ENCODE assay signal across 8 mouse cellular contexts in genomic region chr1:180812463-180813408, GRCm38 (mm10). TPM values are rescaled to one million over a fixed set of nuclear protein-coding genes. Genes with fewer than 3 reads are reported as not detected.
A peak's percentile ranks its signal among the peaks of the same experiment; 100 is the strongest.
DNase-seq lines count a peak whose midpoint lies in the region; ATAC-seq and TF ChIP-seq lines count a peak whose summit lies in the region.

No protein-coding gene starts in this region.

- no peaks in the 10 kb centered on the region for H3K9me3 ChIP-seq in erythroblast, embryonic 14.5 days (ENCODE audit: control insufficient read depth, low read length)
- no peaks in the 10 kb centered on the region for H3K9me3 ChIP-seq in heart, embryonic 14.5 days (ENCODE audit: control insufficient read depth, low read length)
- no peaks in the 10 kb centered on the region for H3K9me3 ChIP-seq in kidney, postnatal 0 days (replicated peaks; ENCODE audit: low read length)
- H3K9me3 ChIP-seq in midbrain, postnatal 0 days (ENCODE audit: low read length), result no peaks in the 10 kb centered on the region

- peaks cover 39% of the 10 kb centered on the region for H3K36me3 ChIP-seq in C2C12 (ENCODE audit: control insufficient read depth, insufficient read depth)
- peaks cover 48% of the 10 kb centered on the region for H3K36me3 ChIP-seq in erythroblast, embryonic 14.5 days (ENCODE audit: control insufficient read depth)
- peaks cover 38% of the 10 kb centered on the region for H3K36me3 ChIP-seq in heart, embryonic 14.5 days (ENCODE audit: control insufficient read depth, insufficient read depth, low read length)
- peaks cover 14% of the 10 kb centered on the region; the same call in 1 of the 2 replicates for H3K36me3 ChIP-seq in kidney, postnatal 0 days (ENCODE audit: insufficient read depth, low read length)
- H3K36me3 ChIP-seq in liver, adult 2 months (ENCODE audit: control insufficient read depth, insufficient read depth, low read length), result peaks cover 25% of the 10 kb centered on the region
- 0 out of 2 replicates have a peak, but pooled peaks cover 7% of the 10 kb centered on the region for H3K36me3 ChIP-seq in midbrain, postnatal 0 days (ENCODE audit: insufficient read depth, low read length)

- peak overlapping the region; percentile 96 for H3K27ac ChIP-seq in bone marrow macrophage, adult 2 months (ENCODE audit: insufficient read depth, low read depth, low read length)
- peak overlapping the region; percentile 100 for H3K27ac ChIP-seq in heart, embryonic 14.5 days (replicated peaks in 1 of 2; ENCODE audit: control insufficient read depth in 1 of 2, insufficient read depth in 1 of 2, low read depth in 2 of 2, low read length in 2 of 2)
- peak overlapping the region; percentile 100 for H3K27ac ChIP-seq in kidney, postnatal 0 days
- peak overlapping the region; percentile 96 for H3K27ac ChIP-seq in liver, adult 2 months (replicated peaks; ENCODE audit: insufficient read depth, low read depth, low read length)
- peak overlapping the region; percentile 100 for H3K27ac ChIP-seq in midbrain, postnatal 0 days (ENCODE audit: low read depth, low read length)

- peak overlapping the region; percentile 100 for H3K9ac ChIP-seq in heart, embryonic 14.5 days (ENCODE audit: low read length)
- H3K9ac ChIP-seq in kidney, postnatal 0 days (ENCODE audit: low read depth, low read length), result peak overlapping the region; percentile 100
- H3K9ac ChIP-seq in liver, adult 2 months (ENCODE audit: low read depth, low read length), result peak overlapping the region; percentile 99
- peak overlapping the region; percentile 88 for H3K9ac ChIP-seq in midbrain, postnatal 0 days (replicated peaks; ENCODE audit: low read length, poor library complexity, severe bottlenecking)

- peaks cover 56% of the 10 kb centered on the region for H3K79me2 ChIP-seq in C2C12 (ENCODE audit: control insufficient read depth, insufficient read depth)
- peaks cover 3% of the 10 kb centered on the region; the same call in 1 of the 2 replicates for H3K79me2 ChIP-seq in liver, adult 2 months (ENCODE audit: control insufficient read depth, insufficient read depth, low read length)

- peak overlapping the region; percentile 82 for H3K4me3 ChIP-seq in C2C12 (ENCODE audit: insufficient read depth, poor library complexity, severe bottlenecking)
- H3K4me3 ChIP-seq in bone marrow macrophage, adult 2 months (ENCODE audit: insufficient read depth, low read length), result peak overlapping the region; percentile 99
- peak overlapping the region; percentile 99 for H3K4me3 ChIP-seq in erythroblast, embryonic 14.5 days (replicated peaks)
- peak overlapping the region; percentile 98 to 100 for H3K4me3 ChIP-seq in heart, embryonic 14.5 days (ENCODE audit: control insufficient read depth in 1 of 2, insufficient read depth in 1 of 2, low read depth in 1 of 2, low read length in 2 of 2)
- peak overlapping the region; percentile 98 for H3K4me3 ChIP-seq in kidney, postnatal 0 days (replicated peaks; ENCODE audit: low read depth, low read length)
- peak overlapping the region; percentile 98 for H3K4me3 ChIP-seq in liver, adult 2 months (ENCODE audit: insufficient read depth, low read depth, low read length)
- peak overlapping the region; percentile 57 for H3K4me3 ChIP-seq in midbrain, postnatal 0 days (ENCODE audit: low read depth, low read length)

- peaks cover 19% of the 10 kb centered on the region for H3K4me1 ChIP-seq in bone marrow macrophage, adult 2 months (ENCODE audit: control insufficient read depth, insufficient read depth, low read length)
- H3K4me1 ChIP-seq in erythroblast, embryonic 14.5 days (ENCODE audit: control insufficient read depth), result peaks cover 66% of the 10 kb centered on the region
- peaks cover 3 to 35% of the 10 kb centered on the region in 2 experiments; a peak in 3 of 4 replicates for H3K4me1 ChIP-seq in heart, embryonic 14.5 days (ENCODE audit: control insufficient read depth in 2 of 2, insufficient read depth in 2 of 2, low read length in 2 of 2)
- peaks cover 12% of the 10 kb centered on the region; the same call in 1 of the 2 replicates for H3K4me1 ChIP-seq in kidney, postnatal 0 days (replicated peaks; ENCODE audit: insufficient read depth, low read length)
- no peaks in the 10 kb centered on the region for H3K4me1 ChIP-seq in liver, adult 2 months (ENCODE audit: control insufficient read depth, insufficient read depth, low read length)
- peaks cover 3% of the 10 kb centered on the region; the same call in 1 of the 2 replicates for H3K4me1 ChIP-seq in midbrain, postnatal 0 days (ENCODE audit: insufficient read depth, low read length)

- peak overlapping the region; percentile 60 for H3K4me2 ChIP-seq in heart, embryonic 14.5 days (ENCODE audit: low read length)
- H3K4me2 ChIP-seq in kidney, postnatal 0 days (ENCODE audit: low read length), result peak overlapping the region; percentile 45
- peak overlapping the region; percentile 39 for H3K4me2 ChIP-seq in midbrain, postnatal 0 days (ENCODE audit: low read depth, low read length, poor library complexity, severe bottlenecking)

- no peak for TF ChIP-seq POLR2A in bone marrow macrophage, adult 2 months (IDR thresholded peaks at IDR 0.05; ENCODE audit: borderline replicate concordance, low read depth, low read length)
- TF ChIP-seq POLR2A in liver, adult 2 months (IDR thresholded peaks at IDR 0.05; ENCODE audit: extremely low read depth, insufficient read depth, low read length), result no peak

- peaks cover 49% of the 10 kb centered on the region for H3K79me3 ChIP-seq in C2C12 (ENCODE audit: low read depth)

- peak overlapping the region; percentile 99 for H3ac ChIP-seq in C2C12 (ENCODE audit: control insufficient read depth, insufficient read length, low read depth)

- H3K27me3 ChIP-seq in C2C12 (ENCODE audit: control insufficient read depth, insufficient read depth, insufficient read length), result no peaks in the 10 kb centered on the region
- H3K27me3 ChIP-seq in erythroblast, embryonic 14.5 days (ENCODE audit: control insufficient read depth), result no peaks in the 10 kb centered on the region
- no peaks in the 10 kb centered on the region for H3K27me3 ChIP-seq in heart, embryonic 14.5 days (ENCODE audit: control insufficient read depth, insufficient read depth, low read length)
- no peaks in the 10 kb centered on the region for H3K27me3 ChIP-seq in kidney, postnatal 0 days (ENCODE audit: insufficient read depth, low read length)
- no peaks in the 10 kb centered on the region for H3K27me3 ChIP-seq in liver, adult 2 months (ENCODE audit: control insufficient read depth, insufficient read depth, low read length)
- no peaks in the 10 kb centered on the region for H3K27me3 ChIP-seq in midbrain, postnatal 0 days (ENCODE audit: insufficient read depth, low read length)

- under 1% methylated on average over 71 of the region's 71 CpGs for WGBS in heart, embryonic 14.5 days
- under 1% methylated on average over 71 of the region's 71 CpGs for WGBS in kidney, postnatal 0 days
- under 1% methylated on average over 71 of the region's 71 CpGs for WGBS in liver, adult 2 months
- under 1% methylated on average over 71 of the region's 71 CpGs for WGBS in midbrain, postnatal 0 days

- no peak for TF ChIP-seq CTCF in C2C12 (IDR thresholded peaks at IDR 0.05; ENCODE audit: control insufficient read depth, insufficient read depth, insufficient read length)
- no peak for TF ChIP-seq CTCF in bone marrow macrophage, adult 2 months (IDR thresholded peaks at IDR 0.05; ENCODE audit: low read depth, low read length)
- no peak for TF ChIP-seq CTCF in kidney, postnatal 0 days (IDR thresholded peaks at IDR 0.05; ENCODE audit: low read depth)
- no peak for TF ChIP-seq CTCF in liver, adult 2 months (IDR thresholded peaks at IDR 0.05; ENCODE audit: low read depth, low read length)
- no peak for TF ChIP-seq CTCF in midbrain, postnatal 0 days (IDR thresholded peaks at IDR 0.05)

- DNase-seq in kidney, postnatal 0 days (ENCODE audit: low spot score), result peak; percentile 78
- peak; percentile 40 for DNase-seq in liver, adult 2 months (ENCODE audit: extremely low read depth, low read depth, low spot score)
- peak; percentile 62 for DNase-seq in midbrain, postnatal 0 days (ENCODE audit: low spot score)
- DNase-seq in spleen, postnatal 4 days (ENCODE audit: low spot score in 2 of 2), result peak; percentile 59 to 86

- ATAC-seq in heart, embryonic 14.5 days (ENCODE audit: insufficient number of reproducible peaks, insufficient read depth, low FRiP score, low read depth), result peak; percentile 8; the same call in 1 of the 2 replicates
- ATAC-seq in kidney, postnatal 0 days (replicated peaks; ENCODE audit: low FRiP score, low read depth), result peak; percentile 5; the same call in 1 of the 2 replicates
- no peak for ATAC-seq in midbrain, postnatal 0 days (ENCODE audit: low FRiP score)

TF ChIP-seq in C2C12, 6 proteins besides CTCF, POLR2A, EP300 and RAD21:
- TF ChIP-seq MAX (IDR thresholded peaks at IDR 0.05), result peak; percentile 74
- TF ChIP-seq USF1 (IDR thresholded peaks at IDR 0.05; ENCODE audit: low read depth), result no peak

RNA-seq across cellular contexts. Expression of gene H3f3a, which starts 1.0 kb away (rescaled TPM):
- 570 TPM for polyA plus RNA-seq in C2C12 (2012; fragmentation: generic; extraction: Trizol)
- 1,000 and 1,015 TPM in 2 replicates for polyA plus RNA-seq in bone marrow macrophage, adult 2 months (2012; ENCODE audit: insufficient read depth, insufficient read length, missing spikeins)
- polyA plus RNA-seq in erythroblast, embryonic 14.5 days (2012), result 610 and 750 TPM in 2 replicates
- 1,749 and 1,827 TPM in 2 replicates for polyA plus RNA-seq in heart, embryonic 14.5 days (2014; fragmentation: Nextera tagmentation; extraction: Ambion mirVana)
- polyA plus RNA-seq in kidney, postnatal 0 days (2015; fragmentation: Nextera tagmentation; extraction: Ambion mirVana), result 2,528 and 2,557 TPM in 2 replicates
- total RNA-seq in liver, adult 2 months (2014; rRNA removed), result 264 and 310 TPM in 2 replicates
- 147 and 153 TPM in 2 replicates for polyA plus RNA-seq in liver, adult 2 months (2012; rRNA removed)
- total RNA-seq in midbrain, postnatal 0 days (2014; rRNA removed), result 1,783 and 3,084 TPM in 2 replicates
- 1,997 and 2,039 TPM in 2 replicates for polyA plus RNA-seq in midbrain, postnatal 0 days (2015; fragmentation: Nextera tagmentation; extraction: Ambion mirVana)

RNA-seq across cellular contexts. Expression of gene Sde2, which starts 38.2 kb away (rescaled TPM):
- polyA plus RNA-seq in C2C12 (2012; fragmentation: generic; extraction: Trizol), result 17.7 TPM
- 17.0 and 20.2 TPM in 2 replicates for polyA plus RNA-seq in bone marrow macrophage, adult 2 months (2012; ENCODE audit: insufficient read depth, insufficient read length, missing spikeins)
- 2.5 and 2.7 TPM in 2 replicates for polyA plus RNA-seq in erythroblast, embryonic 14.5 days (2012)
- polyA plus RNA-seq in heart, embryonic 14.5 days (2014; fragmentation: Nextera tagmentation; extraction: Ambion mirVana), result 22.3 TPM in 2 replicates
- 25.6 and 29.6 TPM in 2 replicates for polyA plus RNA-seq in kidney, postnatal 0 days (2015; fragmentation: Nextera tagmentation; extraction: Ambion mirVana)
- total RNA-seq in liver, adult 2 months (2014; rRNA removed), result 5.8 and 6.4 TPM in 2 replicates
- polyA plus RNA-seq in liver, adult 2 months (2012; rRNA removed), result 3.8 and 5.0 TPM in 2 replicates
- total RNA-seq in midbrain, postnatal 0 days (2014; rRNA removed), result 12.8 and 15.3 TPM in 2 replicates
- polyA plus RNA-seq in midbrain, postnatal 0 days (2015; fragmentation: Nextera tagmentation; extraction: Ambion mirVana), result 20.7 and 24.2 TPM in 2 replicates
